Mouse (Mus musculus) bone marrow macrophage, adult 2 months (primary cell): ENCODE results near the gene Prex1. TPM values are rescaled to one million over a fixed set of nuclear protein-coding genes. Genes with fewer than 3 reads are reported as not detected.

ENCODE experiments used
- H3K27ac ChIP-seq: 2 replicates; pipeline ENCODE4 v1.5.1; 2012; ENCODE audit warnings: low read depth, low read length; ENCODE audit not compliant: insufficient read depth
- H3K4me1 ChIP-seq: 2 replicates; pipeline ENCODE4 v1.6.1; 2012; ENCODE audit warnings: low read length; ENCODE audit not compliant: control insufficient read depth, insufficient read depth
- H3K4me3 ChIP-seq: 2 replicates; pipeline ENCODE4 v1.5.1; 2012; ENCODE audit warnings: mild to moderate bottlenecking, low read length, moderate library complexity; ENCODE audit not compliant: insufficient read depth
- CTCF ChIP-seq: IDR thresholded peaks from 2 replicates; pipeline ENCODE4 v1.5.1; 2012; ENCODE audit warnings: low read depth, mild to moderate bottlenecking, low read length, moderate library complexity
- POLR2A ChIP-seq: IDR thresholded peaks from 2 replicates; pipeline ENCODE4 v1.6.1; 2012; ENCODE audit warnings: mild to moderate bottlenecking, low read depth, low read length, borderline replicate concordance
- polyA plus RNA-seq: library from polyadenylated mRNA; stranded (reverse); fragments of >200 nt; gene quantifications from 2 replicates; pipeline ENCODE4 v1.2.4, GENCODE M21; 2012; ENCODE audit not compliant: missing spikeins, insufficient read depth, insufficient read length

Gene Prex1
- polyA plus RNA-seq, 1 experiment = 191 TPM

GRCm38 (mm10) chr2:166569182-166569581, 144.4 kb downstream of the Prex1 start:
- Histone ChIP-seq H3K4me1 (no peaks in the 10 kb centered on the region), H3K4me3 (no peak overlapping the region), H3K27ac (no peak overlapping the region)
- no peak for TF ChIP-seq POLR2A
- no peak for TF ChIP-seq CTCF

- no peak overlapping the region for H3K4me3 ChIP-seq
- TF ChIP-seq CTCF (no peak), POLR2A (no peak)
- H3K27ac ChIP-seq = no peak overlapping the region
- H3K4me1 ChIP-seq = no peaks in the 10 kb centered on the region
Measured at GRCm38 (mm10) chr2:166565503-166565902, 148.1 kb downstream of the Prex1 start.

- Histone ChIP-seq H3K27ac (no peak overlapping the region), H3K4me1 (no peaks in the 10 kb centered on the region), H3K4me3 (peak overlapping the region; percentile 46)
- TF ChIP-seq POLR2A (no peak), CTCF (peak; percentile 99)
Measured at GRCm38 (mm10) chr2:166564455-166564854, 149.2 kb downstream of the Prex1 start.

GRCm38 (mm10) chr2:166563890-166564289, 149.7 kb downstream of the Prex1 start:
- TF ChIP-seq POLR2A (no peak), CTCF (peak; percentile 91)

GRCm38 (mm10) chr2:166563076-166563475, 150.6 kb downstream of the Prex1 start:
- no peak overlapping the region for H3K4me3 ChIP-seq
- TF ChIP-seq CTCF (no peak), POLR2A (no peak)
- H3K4me1 ChIP-seq = no peaks in the 10 kb centered on the region
- H3K27ac ChIP-seq = no peak overlapping the region

More at GRCm38 (mm10) chr2:166563890-166564289, 149.7 kb downstream of the Prex1 start:
- H3K27ac ChIP-seq = no peak overlapping the region
- no peak overlapping the region; the same call in 1 of the 2 replicates for H3K4me3 ChIP-seq
- H3K4me1 ChIP-seq = no peaks in the 10 kb centered on the region

GRCm38 (mm10) chr2:166561781-166562180, 151.9 kb downstream of the Prex1 start:
- Histone ChIP-seq H3K4me3 (no peak overlapping the region), H3K27ac (no peak overlapping the region), H3K4me1 (no peaks in the 10 kb centered on the region)
- TF ChIP-seq POLR2A (no peak), CTCF (no peak)

- H3K4me3 ChIP-seq = no peak overlapping the region
- H3K27ac ChIP-seq = no peak overlapping the region
- no peak for TF ChIP-seq POLR2A
- no peak for TF ChIP-seq CTCF
- H3K4me1 ChIP-seq = no peaks in the 10 kb centered on the region
Measured at GRCm38 (mm10) chr2:166560826-166561225, 152.8 kb downstream of the Prex1 start.

GRCm38 (mm10) chr2:166559531-166559930, 154.1 kb downstream of the Prex1 start:
- Histone ChIP-seq H3K4me3 (no peak overlapping the region), H3K27ac (no peak overlapping the region), H3K4me1 (no peaks in the 10 kb centered on the region)
- no peak for TF ChIP-seq CTCF
- TF ChIP-seq POLR2A = no peak

GRCm38 (mm10) chr2:166555508-166555907, 158.1 kb downstream of the Prex1 start:
- TF ChIP-seq CTCF = peak; percentile 54
- TF ChIP-seq POLR2A = no peak
- H3K27ac ChIP-seq = no peak overlapping the region

GRCm38 (mm10) chr2:166554169-166554505, 159.5 kb downstream of the Prex1 start:
- Histone ChIP-seq H3K4me1 (peaks cover 2% of the 10 kb centered on the region), H3K27ac (no peak overlapping the region), H3K4me3 (no peak overlapping the region)
- TF ChIP-seq CTCF (no peak), POLR2A (no peak)

More at GRCm38 (mm10) chr2:166555508-166555907, 158.1 kb downstream of the Prex1 start:
- Histone ChIP-seq H3K4me1 (no peaks in the 10 kb centered on the region), H3K4me3 (no peak overlapping the region)

- H3K4me1 ChIP-seq = peaks cover 6% of the 10 kb centered on the region
- TF ChIP-seq CTCF (no peak), POLR2A (no peak)
- no peak overlapping the region for H3K4me3 ChIP-seq
- no peak overlapping the region for H3K27ac ChIP-seq
Measured at GRCm38 (mm10) chr2:166553502-166554168, 160.0 kb downstream of the Prex1 start.

- H3K4me3 ChIP-seq = no peak overlapping the region
- TF ChIP-seq CTCF (no peak), POLR2A (no peak)
- H3K4me1 ChIP-seq = peaks cover 6% of the 10 kb centered on the region
- no peak overlapping the region for H3K27ac ChIP-seq
Measured at GRCm38 (mm10) chr2:166552657-166553056, 161.0 kb downstream of the Prex1 start.
